In genomic region chrX:43429982-43430531, GRCm38 (mm10) we compare ENCODE assay signal across 8 mouse cellular contexts. TPM values are rescaled to one million over a fixed set of nuclear protein-coding genes. Genes with fewer than 3 reads are reported as not detected.
A peak's percentile ranks its signal among the peaks of the same experiment; 100 is the strongest.
DNase-seq lines count a peak whose midpoint lies in the region; ATAC-seq lines count a peak whose summit lies in the region.

No protein-coding gene starts in this region.

- DNase-seq in heart, postnatal 36 days: no peak
- peak; percentile 47 to 67 for DNase-seq in cerebellum, postnatal 14 days
- DNase-seq in frontal cortex, postnatal 25 days (ENCODE audit: low spot score in 2 of 2): peak; percentile 22 to 26
- peak; percentile 43 to 45 for DNase-seq in left cerebral cortex, postnatal 36 days (ENCODE audit: low spot score in 2 of 2)
- DNase-seq in right cerebral cortex, adult 18-20 months: peak; percentile 49
- no peak for DNase-seq in spleen, adult 12 weeks (ENCODE audit: low spot score)
- DNase-seq in adrenal gland, adult 8-10 months: no peak

- WGBS in heart, embryonic 15.5 days: 12% methylated on average over 25 of the region's 25 CpGs

- H3K4me3 ChIP-seq in heart, embryonic 15.5 days: peak overlapping the region; percentile 37

- no peaks in the 10 kb centered on the region for H3K36me3 ChIP-seq in heart, embryonic 15.5 days

- peaks cover 19% of the 10 kb centered on the region for H3K27me3 ChIP-seq in heart, embryonic 15.5 days

- H3K4me1 ChIP-seq in heart, embryonic 15.5 days (replicated peaks): no peaks in the 10 kb centered on the region

- no peak overlapping the region for H3K27ac ChIP-seq in heart, embryonic 15.5 days

- no peaks in the 10 kb centered on the region for H3K9me3 ChIP-seq in heart, embryonic 15.5 days (replicated peaks)

- intact Hi-C loops in heart, postnatal 36 days (cut with DNase I): no loop called here
- intact Hi-C loops in left cerebral cortex, postnatal 36 days (cut with DNase I): loop anchor here (10.0 kb wide), 1 partner anchor 875 kb away; no protein-coding TSS in a partner anchor

- no peak for ATAC-seq in heart, embryonic 15.5 days (replicated peaks; ENCODE audit: insufficient number of reproducible peaks, insufficient read depth, low FRiP score, low read depth)

- H3K4me2 ChIP-seq in heart, embryonic 15.5 days: peak overlapping the region; percentile 65

- H3K9ac ChIP-seq in heart, embryonic 15.5 days: no peak overlapping the region

RNA-seq across cellular contexts. Expression of gene Tenm1, which starts 1.1 kb away (rescaled TPM):
- 0.10 TPM in 2 replicates for polyA plus RNA-seq in heart, embryonic 15.5 days (2015; fragmentation: Nextera tagmentation; extraction: Ambion mirVana)
- under 1 TPM in 1 of 2 experiments, not detected in 1; 0.05 TPM for total RNA-seq in heart, postnatal 36 days (2021)
- total RNA-seq in left cerebral cortex, postnatal 36 days (2021): 10 to 100 TPM; 42.1 to 50.2 TPM
- 1 to 10 TPM in 3 of 4 experiments, under 1 TPM in 1; 0.87 to 1.9 (median 1.3) TPM for total RNA-seq in adrenal gland, adult 8-10 months (2022)

Comparison
In these comparisons a context has a peak if more than half of its experiments do, and no peak if none do; other contexts are left out.
1. DNase-seq: peak in cerebellum, postnatal 14 days (2 of 2), frontal cortex, postnatal 25 days (2 of 2), left cerebral cortex, postnatal 36 days (2 of 2) and right cerebral cortex, adult 18-20 months (single experiment); none in heart, postnatal 36 days (0 of 2), spleen, adult 12 weeks (single experiment) and adrenal gland, adult 8-10 months (single experiment).
2. RNA of gene Tenm1, which starts 1.1 kb away (total RNA-seq): 42.1 to 50.2 TPM in left cerebral cortex, postnatal 36 days; 0.87 to 1.9 TPM in adrenal gland, adult 8-10 months and 0.05 TPM in heart, postnatal 36 days; every median in the first group is over 10 times any median in the second.